Mouse (Mus musculus) spleen, adult 2 months (tissue): ENCODE results near the gene Lrp3.

Experiments used
- CTCF ChIP-seq: fragments of 200-500 bp; IDR thresholded peaks from 2 replicates; pipeline ENCODE4 v1.5.1; 2011; ENCODE audit warnings: mild to moderate bottlenecking, inconsistent platforms; ENCODE audit not compliant: insufficient read depth, insufficient read length, insufficient replicate concordance; ENCODE audit errors: extremely low read depth
- POLR2A ChIP-seq: fragments of 200-500 bp; IDR thresholded peaks from 2 replicates; pipeline ENCODE4 v1.6.1; 2011; ENCODE audit warnings: low read depth, low read length, inconsistent platforms

DNA sequence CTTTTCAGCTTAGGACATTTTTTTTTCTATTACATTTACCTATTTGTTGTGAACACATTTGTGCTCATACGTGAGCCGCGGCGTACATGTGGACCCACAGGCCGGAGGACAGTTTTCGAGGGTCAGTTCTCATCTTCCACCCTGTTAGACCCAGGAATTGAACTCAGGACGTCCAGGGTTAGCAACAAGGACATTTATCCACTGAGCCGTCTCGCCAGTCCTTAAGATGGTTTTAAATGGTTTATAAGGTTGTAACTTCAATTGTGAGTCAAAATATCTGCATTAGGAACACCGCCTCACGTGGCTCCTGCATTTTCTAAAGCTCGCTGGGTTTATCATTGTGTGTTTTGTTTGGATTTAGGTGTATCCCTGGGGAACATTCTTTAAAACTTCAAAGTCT lies 18.6 kb upstream of the Lrp3 start:
- TF ChIP-seq CTCF (no peak), POLR2A (no peak)
